Mouse (Mus musculus): Measurements from ENCODE around the gene Gabrb2. TPM values are rescaled to one million over a fixed set of nuclear protein-coding genes. Genes with fewer than 3 reads are reported as not detected.

Gene Gabrb2
- total RNA-seq, 2 experiments from 2014 or later: not detected

Other genes with a start within 250 kb of the Gabrb2 start
- not detected in 2 replicates for gene Gabra1, start 236.8 kb upstream of the Gabrb2 start, total RNA-seq (2015; ENCODE audit: low replicate concordance)
- gene Gabra1, start 236.8 kb upstream of the Gabrb2 start, total RNA-seq (2017; ENCODE audit: low replicate concordance): not detected in 2 replicates
- gene Gabra6, start 98.7 kb upstream of the Gabrb2 start, total RNA-seq (2015; ENCODE audit: low replicate concordance): not detected in 2 replicates
- not detected in 2 replicates for gene Gabra6, start 98.7 kb upstream of the Gabrb2 start, total RNA-seq (2017; ENCODE audit: low replicate concordance)

Measured in erythroblast, adult 5-6 weeks (primary cell).